Mouse (Mus musculus): ENCODE data around the gene Ces5a. TPM values are rescaled to one million over a fixed set of nuclear protein-coding genes. Genes with fewer than 3 reads are reported as not detected.

Ces5a gene
- under 1 TPM; 0.42 to 0.71 TPM for total RNA-seq (2021)
- long read RNA-seq, experiment 1, partial matches to known transcripts, result 0 of 1 reads
- long read RNA-seq, experiment 1, other reads (novel, unspliced or antisense), result 1 of 1 reads
- long read RNA-seq, experiment 2, partial matches to known transcripts, result 0 of 1 reads
- long read RNA-seq, experiment 2, other reads (novel, unspliced or antisense), result 1 of 1 reads

- no peak within 1 kb of the TSS for H3K4me3 ChIP-seq
- no peak for TF ChIP-seq CTCF (IDR thresholded peaks at IDR 0.05)
- no peak for DNase-seq
- H3K27ac ChIP-seq, result no peak within 1 kb of the TSS
- intact Hi-C loops (cut with DNase I), result no loop called here
Observed at GRCm38 (mm10) chr8:93535730-93536129, at the start of gene Ces5a. Ces5a (minus strand) TSS chr8:93535830.

DNA sequence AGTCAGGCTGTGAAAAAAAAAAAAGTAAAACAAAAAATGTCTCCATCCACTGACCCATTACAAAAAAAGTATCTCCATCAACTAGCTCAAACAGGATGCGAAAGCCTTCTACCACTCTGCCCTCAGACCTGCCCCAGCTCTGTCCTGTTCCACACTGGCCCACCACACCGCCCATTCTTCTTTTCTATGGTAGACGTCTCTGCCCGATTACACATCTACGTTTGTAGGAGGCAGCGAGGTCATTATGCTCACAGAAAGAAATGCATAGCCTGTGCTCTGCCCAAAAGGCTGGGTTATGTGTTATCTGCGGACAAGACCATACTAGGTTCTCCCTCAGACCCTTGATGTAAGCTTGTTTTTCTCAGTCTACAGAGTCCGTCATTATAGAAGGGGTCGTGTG lies 37.2 kb upstream of the Ces5a start:
- Histone ChIP-seq H3K4me3 (no peak overlapping the region), H3K27ac (no peak overlapping the region)
- intact Hi-C loops (cut with DNase I), result no loop called here
- TF ChIP-seq CTCF (IDR thresholded peaks at IDR 0.05), result no peak
- DNase-seq, result no peak

DNA sequence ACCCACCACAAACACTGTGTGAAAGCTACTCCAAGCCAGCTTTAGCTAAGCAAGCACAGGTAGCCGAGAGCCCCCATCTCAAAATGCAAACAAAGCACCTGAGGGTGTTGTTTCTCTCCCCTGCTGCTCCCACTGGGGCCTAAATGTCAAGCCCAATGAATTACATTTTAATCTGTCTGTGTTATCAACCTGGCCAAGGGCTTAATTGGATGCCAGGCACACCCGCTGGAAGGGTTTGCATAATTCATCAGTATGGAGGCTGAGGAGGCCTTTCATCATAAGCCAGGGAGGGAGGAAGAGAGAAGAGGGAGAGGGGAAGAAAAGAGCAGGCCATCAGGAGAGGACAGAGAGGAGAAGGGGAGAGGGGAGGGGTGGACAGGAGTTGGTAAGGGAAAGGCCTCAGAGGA lies 36.5 kb upstream of the Ces5a start:
- Histone ChIP-seq H3K27ac (peak overlapping the region; percentile 95), H3K4me3 (no peak overlapping the region)
- no peak for TF ChIP-seq CTCF (IDR thresholded peaks at IDR 0.05)
- intact Hi-C loops (cut with DNase I), result no loop called here
- no peak for DNase-seq

- DNase-seq, result peak; percentile 31
- TF ChIP-seq CTCF (IDR thresholded peaks at IDR 0.05), result no peak
- intact Hi-C loops (cut with DNase I), result no loop called here
- no peak overlapping the region for H3K4me3 ChIP-seq
- peak overlapping the region; percentile 95 for H3K27ac ChIP-seq
Observed at GRCm38 (mm10) chr8:93571369-93571985, 35.8 kb upstream of the Ces5a start.

DNA sequence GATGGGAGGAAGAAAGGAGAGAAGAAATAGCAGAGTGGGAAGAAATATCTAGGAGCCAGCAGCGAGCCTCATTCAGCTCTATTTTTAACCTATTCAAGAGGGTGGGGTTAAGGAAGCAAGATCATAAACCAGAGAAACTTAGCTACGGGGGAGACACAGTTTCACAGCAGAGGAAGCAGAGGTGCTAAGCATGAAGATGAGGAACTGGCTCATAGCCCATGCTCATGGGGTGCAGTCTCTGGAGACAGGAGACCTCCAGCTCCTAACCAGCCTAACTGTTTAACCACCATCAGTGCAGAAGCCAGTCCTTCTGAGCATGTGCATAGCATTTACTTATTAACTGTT lies 34.5 kb upstream of the Ces5a start:
- TF ChIP-seq CTCF (IDR thresholded peaks at IDR 0.05), result no peak
- intact Hi-C loops (cut with DNase I), result no loop called here
- Histone ChIP-seq H3K27ac (peak overlapping the region; percentile 95), H3K4me3 (peak overlapping the region; percentile 55)
- DNase-seq, result peak; percentile 27

GRCm38 (mm10) chr8:93569311-93570185 lies 33.9 kb upstream of the Ces5a start:
- no peak for TF ChIP-seq CTCF (IDR thresholded peaks at IDR 0.05)
- Histone ChIP-seq H3K27ac (peak overlapping the region; percentile 95), H3K4me3 (peak overlapping the region; percentile 55)
- DNase-seq, result peak; percentile 77
- intact Hi-C loops (cut with DNase I), result loop anchor here (1.0 kb wide), 1 partner anchor 23 kb away; no protein-coding TSS in a partner anchor

DNA sequence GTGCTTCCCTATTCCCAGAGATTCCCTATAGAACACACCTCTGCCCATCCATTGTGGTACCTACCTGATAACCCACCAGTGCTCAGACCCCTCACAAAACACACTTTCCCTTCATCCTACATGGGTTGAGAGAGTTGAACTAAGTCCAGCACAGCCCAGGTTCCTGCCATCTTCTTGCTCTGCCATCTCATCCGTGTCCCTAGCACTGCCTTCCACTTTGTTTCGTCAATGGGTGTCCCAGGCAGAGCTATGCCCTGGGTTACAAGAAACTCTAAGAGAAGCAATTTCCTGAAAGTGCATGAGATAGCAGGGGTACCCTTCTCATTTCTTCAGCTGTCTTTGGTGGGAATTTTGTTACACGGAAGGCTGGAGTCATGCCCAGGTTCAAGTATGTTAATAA lies 33.0 kb upstream of the Ces5a start:
- TF ChIP-seq CTCF (IDR thresholded peaks at IDR 0.05), result no peak
- Histone ChIP-seq H3K4me3 (no peak overlapping the region), H3K27ac (peak overlapping the region; percentile 95)

GRCm38 (mm10) chr8:93567086-93567485 lies 31.5 kb upstream of the Ces5a start:
- no peak for TF ChIP-seq CTCF (IDR thresholded peaks at IDR 0.05)
- Histone ChIP-seq H3K27ac (no peak overlapping the region), H3K4me3 (no peak overlapping the region)
- intact Hi-C loops (cut with DNase I), result no loop called here
- DNase-seq, result no peak

More for the DNA sequence above, 33.0 kb upstream of the Ces5a start:
- no peak for DNase-seq
- intact Hi-C loops (cut with DNase I), result loop anchor here (1.0 kb wide), 1 partner anchor 24 kb away; no protein-coding TSS in a partner anchor

- no peak for TF ChIP-seq CTCF (IDR thresholded peaks at IDR 0.05)
- no peak for DNase-seq
- H3K4me3 ChIP-seq, result no peak overlapping the region
- intact Hi-C loops (cut with DNase I), result no loop called here
- no peak overlapping the region for H3K27ac ChIP-seq
Observed at GRCm38 (mm10) chr8:93564634-93565033, 29.0 kb upstream of the Ces5a start.

DNA sequence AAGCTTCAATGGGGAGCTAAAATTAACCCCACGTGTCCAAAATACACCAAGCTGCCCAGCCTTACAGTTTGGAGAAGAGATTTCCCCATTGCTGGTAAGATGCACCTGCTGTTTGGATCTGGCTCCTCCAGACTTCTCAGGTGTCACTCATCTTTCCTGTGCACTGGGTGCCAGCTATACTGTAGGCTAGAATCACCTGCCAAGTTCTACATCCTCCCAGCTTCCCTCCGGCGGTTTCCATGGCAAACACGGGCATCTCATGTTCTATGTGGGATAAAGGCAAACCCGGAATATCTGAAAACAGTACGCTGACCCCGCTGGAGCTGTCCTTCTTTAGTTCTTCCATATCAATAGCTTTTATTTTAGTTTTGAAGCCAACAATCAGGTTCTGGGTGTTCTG lies 27.9 kb upstream of the Ces5a start:
- intact Hi-C loops (cut with DNase I), result no loop called here
- no peak for DNase-seq
- H3K27ac ChIP-seq, result no peak overlapping the region
- no peak for TF ChIP-seq CTCF (IDR thresholded peaks at IDR 0.05)
- no peak overlapping the region for H3K4me3 ChIP-seq

- no peak for DNase-seq
- intact Hi-C loops (cut with DNase I), result no loop called here
- TF ChIP-seq CTCF (IDR thresholded peaks at IDR 0.05), result no peak
- H3K27ac ChIP-seq, result no peak overlapping the region
- H3K4me3 ChIP-seq, result no peak overlapping the region
Observed at GRCm38 (mm10) chr8:93562557-93563210, 27.1 kb upstream of the Ces5a start.

- no peak overlapping the region for H3K27ac ChIP-seq
- intact Hi-C loops (cut with DNase I), result no loop called here
- no peak for DNase-seq
- no peak for TF ChIP-seq CTCF (IDR thresholded peaks at IDR 0.05)
- H3K4me3 ChIP-seq, result no peak overlapping the region
Observed at GRCm38 (mm10) chr8:93561271-93561670, 25.6 kb upstream of the Ces5a start.

DNA sequence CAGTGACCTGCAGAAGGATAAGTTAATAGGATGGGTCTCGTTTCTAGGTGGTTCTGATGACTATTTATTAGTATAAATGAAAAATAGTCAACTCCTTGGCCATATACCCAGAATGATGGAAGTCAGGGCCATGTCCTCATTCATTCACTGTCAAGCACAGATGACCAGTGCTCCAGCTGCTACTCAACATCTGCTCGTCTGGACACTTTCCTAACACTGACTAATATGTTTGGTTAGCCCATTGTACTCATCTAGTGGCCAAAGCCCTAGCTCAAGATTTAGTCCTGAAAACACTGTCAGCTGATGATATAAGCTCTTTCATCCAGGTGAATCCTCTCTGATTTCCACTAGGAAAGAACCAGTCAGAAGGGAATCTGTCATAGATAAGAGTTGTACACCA lies 24.1 kb upstream of the Ces5a start:
- Histone ChIP-seq H3K4me3 (no peak overlapping the region), H3K27ac (no peak overlapping the region)
- no peak for DNase-seq
- TF ChIP-seq CTCF (IDR thresholded peaks at IDR 0.05), result no peak
- intact Hi-C loops (cut with DNase I), result no loop called here

All from gastrocnemius, adult 2 months (tissue).